Mouse (Mus musculus): ENCODE data around the gene Tbc1d17. TPM values are rescaled to one million over a fixed set of nuclear protein-coding genes. Genes with fewer than 3 reads are reported as not detected.

The Tbc1d17 gene
- polyA plus RNA-seq (2015; fragmentation: Nextera tagmentation; extraction: Ambion mirVana): 108 and 112 TPM in 2 replicates

DNA sequence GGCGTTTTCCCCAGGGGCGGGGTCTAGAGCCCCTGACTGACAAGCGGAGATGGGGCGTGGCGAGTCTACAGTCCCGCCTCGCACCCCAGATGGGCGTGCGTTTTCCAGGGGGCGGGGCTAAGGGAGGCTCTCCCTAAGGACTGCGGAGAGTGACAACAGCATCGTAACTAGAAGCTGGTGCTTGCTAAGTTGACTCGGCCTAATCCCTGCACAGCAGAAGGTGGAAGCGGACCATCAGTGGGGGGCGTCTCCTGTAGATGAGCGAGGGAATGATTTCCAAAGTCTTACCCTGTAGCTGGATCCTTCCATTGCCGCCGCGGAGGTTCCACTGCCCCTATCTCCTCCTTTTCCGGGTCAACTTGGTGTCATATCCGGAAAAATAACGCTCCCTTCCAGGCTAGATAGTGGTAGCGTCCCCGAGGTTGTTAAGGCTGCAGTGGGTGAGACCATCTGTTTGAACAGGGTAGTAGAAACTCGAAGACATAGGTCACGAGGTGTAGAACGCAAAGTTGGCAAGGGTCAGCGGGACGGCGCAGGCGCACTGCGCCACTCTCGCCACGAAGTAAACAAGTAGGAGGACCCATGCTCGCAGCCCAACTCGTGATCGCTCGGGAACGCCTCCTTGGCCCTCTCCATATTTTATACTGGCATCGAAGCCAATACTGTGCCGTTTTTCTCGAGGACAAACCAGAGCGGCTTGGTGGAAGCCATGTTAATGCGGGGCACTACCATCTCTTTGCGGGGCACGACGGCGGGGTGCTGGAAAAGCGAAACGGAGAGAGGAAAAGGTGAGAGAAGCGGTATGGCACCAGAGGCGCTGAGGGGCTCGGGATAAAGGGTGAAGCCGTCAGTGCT lies at the start of gene Tbc1d17, which contains the start of gene Akt1s1:
Tbc1d17 (minus strand) TSS at position 519 of the 855 bp plus-strand sequence.
Akt1s1 (plus strand) TSS at position 431 of the 855 bp plus-strand sequence.
- Histone ChIP-seq H3K4me1 (replicated peaks) (peaks cover 50% of the 10 kb centered on the region), H3K27me3 (no peaks in the 10 kb centered on the region), H3K4me2 (peak within 1 kb of the TSS; percentile 86), H3K4me3 (peak within 1 kb of the TSS; percentile 78), H3K27ac (peak within 1 kb of the TSS; percentile 98), H3K9me3 (no peaks in the 10 kb centered on the region), H3K36me3 (peaks cover 49% of the 10 kb centered on the region), H3K9ac (peak within 1 kb of the TSS; percentile 87)
- ATAC-seq (ENCODE audit: low FRiP score): peak; percentile 87
- WGBS: under 1% methylated on average over 54 of the region's 54 CpGs

DNA sequence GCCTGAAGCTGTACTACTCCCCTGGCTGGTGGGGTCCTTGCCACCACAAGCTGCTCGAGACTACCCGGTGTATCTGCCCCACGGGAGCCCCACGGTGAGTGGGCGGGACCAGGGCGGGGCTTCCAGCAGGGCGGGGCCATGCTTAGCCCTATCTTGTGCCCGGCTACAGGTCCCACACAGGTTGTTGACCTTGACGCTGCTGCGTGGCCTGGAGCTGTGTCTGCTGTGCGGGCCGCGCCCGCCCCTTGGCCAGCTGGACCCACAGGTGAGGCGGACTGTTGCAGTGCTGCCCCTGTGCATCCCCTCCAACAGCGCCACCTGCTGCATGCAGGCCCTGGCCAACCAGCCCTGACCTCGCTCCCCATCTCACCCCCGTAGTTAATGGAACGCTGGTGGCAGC lies 49.7 kb upstream of the Tbc1d17 start:
- Histone ChIP-seq H3K9me3 (no peaks in the 10 kb centered on the region), H3K27ac (peak overlapping the region; percentile 4; the same call in 1 of the 2 replicates), H3K36me3 (peaks cover 49% of the 10 kb centered on the region), H3K9ac (peak overlapping the region; percentile 76; the same call in 1 of the 2 replicates), H3K4me1 (replicated peaks) (peaks cover 53% of the 10 kb centered on the region), H3K4me3 (no peak overlapping the region), H3K27me3 (no peaks in the 10 kb centered on the region), H3K4me2 (peak overlapping the region; percentile 30; the same call in 1 of the 2 replicates)
- no peak for ATAC-seq (ENCODE audit: low FRiP score)
- 39% methylated on average over 19 of the region's 19 CpGs for WGBS

DNA sequence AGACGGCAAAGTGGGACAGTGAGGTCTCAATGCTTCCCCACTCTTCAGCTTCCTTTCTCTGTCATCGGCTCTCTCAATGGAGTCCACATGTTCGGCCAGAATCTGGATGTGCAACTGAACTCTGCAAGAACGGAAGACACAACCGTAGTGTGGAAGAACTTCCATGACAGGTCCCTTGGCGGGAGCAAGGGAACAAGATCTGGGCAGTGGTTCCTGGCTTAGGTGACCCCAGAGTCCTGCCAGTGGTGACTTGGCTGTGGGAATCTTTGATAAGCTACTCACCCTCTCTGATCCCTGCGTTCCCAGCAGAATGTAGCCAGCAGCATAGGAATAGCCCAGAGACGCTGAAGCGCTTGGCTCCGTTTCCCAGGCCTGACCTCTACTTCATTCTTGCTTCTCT lies 47.6 kb upstream of the Tbc1d17 start:
- Histone ChIP-seq H3K9ac (peak overlapping the region; percentile 76), H3K4me3 (peak overlapping the region; percentile 56), H3K27me3 (no peaks in the 10 kb centered on the region), H3K4me1 (replicated peaks) (peaks cover 61% of the 10 kb centered on the region), H3K27ac (peak overlapping the region; percentile 93), H3K4me2 (peak overlapping the region; percentile 80), H3K36me3 (peaks cover 29% of the 10 kb centered on the region), H3K9me3 (no peaks in the 10 kb centered on the region)
- 28% methylated on average over 10 of the region's 10 CpGs for whole genome bisulfite sequencing
- ATAC-seq (ENCODE audit: low FRiP score): no peak

DNA sequence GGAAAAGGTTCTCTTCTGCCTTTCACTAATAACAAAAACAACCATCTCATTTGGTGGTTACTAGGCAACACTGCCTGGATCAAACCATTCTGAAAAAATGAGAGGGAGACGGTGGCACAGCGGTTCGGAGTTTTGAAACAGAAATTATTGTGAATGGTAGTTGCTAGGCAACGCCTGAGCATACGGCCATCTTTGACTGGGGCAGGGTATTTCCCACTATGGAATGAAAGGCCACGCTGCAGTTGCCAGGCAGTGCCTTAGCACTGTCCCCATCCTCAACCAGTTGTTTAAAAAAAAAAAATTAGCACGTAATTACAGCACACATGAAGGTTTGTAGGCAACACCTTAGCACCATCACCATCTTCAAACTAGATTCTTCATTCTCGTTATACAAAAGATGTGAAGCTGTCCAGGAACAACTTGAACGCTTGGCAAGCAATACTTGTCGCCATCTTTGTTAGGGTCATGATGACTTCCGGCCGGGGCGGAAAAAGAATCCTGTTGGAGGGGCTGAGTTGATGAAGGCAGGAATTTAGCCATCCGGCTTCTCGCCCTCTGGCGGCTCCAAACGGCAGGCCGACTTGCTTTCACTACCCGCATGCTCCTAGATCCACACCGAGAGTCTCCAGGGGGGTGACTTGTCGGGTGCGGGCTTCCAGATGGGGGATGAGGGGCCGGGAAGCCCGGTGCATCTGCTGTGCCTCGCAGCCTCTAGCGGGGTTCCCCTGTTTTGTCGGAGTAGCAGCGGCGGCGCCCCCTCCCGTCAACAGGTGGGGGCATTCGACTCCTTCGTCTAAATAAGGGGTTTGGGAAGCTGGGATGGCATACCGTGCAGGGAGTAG lies 46.9 kb upstream of the Tbc1d17 start, which contains the start of gene Fuz:
Fuz (plus strand) TSS at position 487 of the 842 bp plus-strand sequence.
- Histone ChIP-seq H3K4me1 (replicated peaks) (peaks cover 61% of the 10 kb centered on the region), H3K27me3 (no peaks in the 10 kb centered on the region), H3K9me3 (no peaks in the 10 kb centered on the region), H3K4me3 (peak within 1 kb of the TSS; percentile 56), H3K27ac (peak within 1 kb of the TSS; percentile 93), H3K4me2 (peak within 1 kb of the TSS; percentile 80), H3K36me3 (peaks cover 22% of the 10 kb centered on the region), H3K9ac (peak within 1 kb of the TSS; percentile 76)
- under 1% methylated on average over 34 of the region's 34 CpGs for WGBS
- peak; percentile 84 for ATAC-seq (ENCODE audit: low FRiP score)

DNA sequence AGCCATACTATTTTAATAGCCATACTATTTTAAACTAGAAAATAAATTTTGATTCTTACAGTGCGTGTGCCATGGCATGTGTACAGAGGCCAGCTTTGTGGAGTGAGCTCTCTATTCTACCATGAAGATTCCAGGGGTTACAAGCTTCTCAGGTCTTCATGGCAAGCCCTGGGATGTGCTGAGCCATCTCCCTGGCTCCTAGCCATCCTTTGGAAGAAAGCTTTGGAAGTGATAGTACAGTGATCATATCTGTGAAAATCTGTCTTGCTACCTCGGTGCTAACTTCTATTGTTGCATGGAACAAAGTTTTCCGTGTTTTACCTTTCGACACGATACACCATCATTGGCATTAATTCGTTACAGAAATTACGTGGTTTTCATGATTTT lies 46.3 kb upstream of the Tbc1d17 start:
- Histone ChIP-seq H3K4me3 (peak overlapping the region; percentile 56), H3K27ac (peak overlapping the region; percentile 93), H3K9me3 (no peaks in the 10 kb centered on the region), H3K4me2 (peak overlapping the region; percentile 80), H3K4me1 (replicated peaks) (peaks cover 67% of the 10 kb centered on the region), H3K36me3 (peaks cover 16% of the 10 kb centered on the region), H3K27me3 (no peaks in the 10 kb centered on the region), H3K9ac (no peak overlapping the region)
- no peak for ATAC-seq (ENCODE audit: low FRiP score)
- 24% methylated on average over 7 of the region's 7 CpGs for WGBS

DNA sequence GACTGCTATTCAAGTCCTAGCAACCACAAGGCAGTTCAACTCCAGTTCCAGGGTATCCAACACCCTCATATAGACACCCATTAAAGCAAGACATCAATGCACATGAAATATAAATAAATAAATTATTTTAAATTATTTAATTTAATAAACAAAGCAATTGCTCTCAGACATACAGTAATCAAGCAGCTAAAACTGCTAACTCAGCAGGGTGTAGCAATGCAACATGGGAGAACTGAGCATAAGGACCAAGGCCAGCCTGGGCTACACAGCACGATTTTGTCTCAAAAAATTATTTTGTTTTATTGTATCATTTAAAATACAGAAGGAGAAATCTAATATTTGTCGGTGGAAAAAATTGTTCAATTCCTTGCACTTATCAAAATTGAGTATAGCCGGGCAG lies 45.3 kb upstream of the Tbc1d17 start:
- no peak overlapping the region for H3K4me3 ChIP-seq
- no peaks in the 10 kb centered on the region for H3K27me3 ChIP-seq
- H3K27ac ChIP-seq: peak overlapping the region; percentile 93
- 88% methylated on average over 3 of the region's 3 CpGs for WGBS
- no peak overlapping the region for H3K4me2 ChIP-seq
- H3K4me1 ChIP-seq (replicated peaks): peaks cover 75% of the 10 kb centered on the region
- no peaks in the 10 kb centered on the region for H3K9me3 ChIP-seq
- ATAC-seq (ENCODE audit: low FRiP score): no peak
- H3K36me3 ChIP-seq: peaks cover 12% of the 10 kb centered on the region
- no peak overlapping the region for H3K9ac ChIP-seq

DNA sequence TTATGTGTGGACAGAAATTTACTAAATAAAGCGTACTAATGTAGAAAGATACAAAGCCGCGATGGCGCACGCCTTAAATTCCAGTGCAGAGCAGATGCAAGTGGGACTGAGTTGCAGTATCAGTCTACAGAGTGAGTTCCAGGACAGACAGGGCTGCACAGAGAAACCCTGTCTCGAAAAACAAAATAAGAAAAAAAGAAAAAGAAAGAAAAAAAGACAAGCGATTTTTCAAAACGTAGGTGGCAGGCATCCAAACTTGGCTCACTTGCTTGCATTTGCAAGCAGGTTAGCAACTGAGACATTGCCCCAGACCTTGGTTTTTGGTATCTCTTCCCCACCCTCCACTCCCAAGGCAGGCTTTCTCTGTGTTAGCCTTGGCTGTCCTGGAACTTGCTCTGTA lies 44.3 kb upstream of the Tbc1d17 start:
- H3K4me1 ChIP-seq (replicated peaks): peaks cover 78% of the 10 kb centered on the region
- peak overlapping the region; percentile 27 for H3K4me3 ChIP-seq
- ATAC-seq (ENCODE audit: low FRiP score): no peak
- peak overlapping the region; percentile 62 for H3K9ac ChIP-seq
- peaks cover 16% of the 10 kb centered on the region for H3K36me3 ChIP-seq
- WGBS: 15% methylated on average over 8 of the region's 8 CpGs
- H3K27ac ChIP-seq: peak overlapping the region; percentile 90
- H3K4me2 ChIP-seq: peak overlapping the region; percentile 91
- H3K9me3 ChIP-seq: no peaks in the 10 kb centered on the region
- no peaks in the 10 kb centered on the region for H3K27me3 ChIP-seq

DNA sequence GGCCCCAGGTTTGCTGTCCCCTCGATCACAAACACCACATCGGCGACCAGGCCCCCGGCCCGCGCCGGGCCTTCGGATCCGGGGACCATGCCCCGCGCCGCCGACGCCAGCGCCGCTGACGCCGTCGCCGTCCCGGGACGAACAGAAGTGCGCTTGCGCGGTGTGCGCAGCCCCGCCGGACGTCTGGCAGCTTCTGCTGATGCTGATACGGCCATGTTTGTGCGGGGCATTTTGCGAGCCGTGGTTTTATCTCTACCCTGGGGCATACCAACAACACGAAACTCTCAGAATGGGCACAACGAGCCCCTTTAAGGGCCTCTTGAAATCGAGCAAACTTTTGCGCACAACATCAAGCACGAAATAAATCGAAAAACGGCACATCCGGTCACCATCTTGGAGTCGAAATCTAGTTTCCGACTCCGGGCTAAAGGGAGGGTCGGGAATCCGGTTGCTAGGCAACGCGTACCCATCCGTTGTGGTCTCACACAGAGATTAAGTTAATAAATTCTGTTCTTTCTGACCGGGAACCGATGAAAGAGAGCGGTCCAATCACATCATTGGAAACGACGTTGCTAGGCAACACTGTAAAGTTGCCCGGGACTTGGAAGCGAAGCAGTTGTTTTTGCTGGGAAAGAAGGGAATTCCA lies 43.5 kb upstream of the Tbc1d17 start, which contains the start of gene Med25:
Med25 (minus strand) TSS at position 437 of the 646 bp plus-strand sequence.
- ATAC-seq (ENCODE audit: low FRiP score): peak; percentile 71
- H3K4me2 ChIP-seq: peak within 1 kb of the TSS; percentile 91
- no peaks in the 10 kb centered on the region for H3K27me3 ChIP-seq
- no peaks in the 10 kb centered on the region for H3K9me3 ChIP-seq
- under 1% methylated on average over 56 of the region's 56 CpGs for WGBS
- peaks cover 76% of the 10 kb centered on the region for H3K4me1 ChIP-seq (replicated peaks)
- H3K9ac ChIP-seq: peak within 1 kb of the TSS; percentile 95
- H3K36me3 ChIP-seq: peaks cover 19% of the 10 kb centered on the region
- peak within 1 kb of the TSS; percentile 99 for H3K27ac ChIP-seq
- H3K4me3 ChIP-seq: peak within 1 kb of the TSS; percentile 90

DNA sequence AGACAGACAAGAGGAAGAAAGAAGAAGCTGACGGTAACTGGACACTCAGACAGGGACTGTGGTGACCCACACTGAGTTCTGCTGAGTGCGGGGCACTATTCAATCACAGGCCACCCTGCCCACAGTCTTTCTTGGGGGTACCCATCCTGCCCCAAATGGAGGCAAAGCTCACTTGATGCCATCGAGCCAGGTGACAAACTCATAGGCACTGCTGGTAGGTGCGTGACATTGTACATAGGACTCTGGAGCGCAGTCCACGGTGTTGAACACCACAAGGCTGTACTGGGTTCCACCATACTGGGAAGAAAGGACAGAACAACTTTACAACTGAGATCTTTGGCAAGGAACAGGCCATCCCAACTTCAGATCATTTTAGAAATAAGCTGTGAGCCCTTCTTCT lies 42.7 kb upstream of the Tbc1d17 start:
- H3K4me3 ChIP-seq: peak overlapping the region; percentile 90
- H3K9me3 ChIP-seq: no peaks in the 10 kb centered on the region
- peaks cover 27% of the 10 kb centered on the region for H3K36me3 ChIP-seq
- H3K27ac ChIP-seq: peak overlapping the region; percentile 99
- 15% methylated on average over 6 of the region's 6 CpGs for WGBS
- peak overlapping the region; percentile 91 for H3K4me2 ChIP-seq
- no peak for ATAC-seq (ENCODE audit: low FRiP score)
- H3K27me3 ChIP-seq: no peaks in the 10 kb centered on the region
- peaks cover 76% of the 10 kb centered on the region for H3K4me1 ChIP-seq (replicated peaks)
- H3K9ac ChIP-seq: peak overlapping the region; percentile 95

DNA sequence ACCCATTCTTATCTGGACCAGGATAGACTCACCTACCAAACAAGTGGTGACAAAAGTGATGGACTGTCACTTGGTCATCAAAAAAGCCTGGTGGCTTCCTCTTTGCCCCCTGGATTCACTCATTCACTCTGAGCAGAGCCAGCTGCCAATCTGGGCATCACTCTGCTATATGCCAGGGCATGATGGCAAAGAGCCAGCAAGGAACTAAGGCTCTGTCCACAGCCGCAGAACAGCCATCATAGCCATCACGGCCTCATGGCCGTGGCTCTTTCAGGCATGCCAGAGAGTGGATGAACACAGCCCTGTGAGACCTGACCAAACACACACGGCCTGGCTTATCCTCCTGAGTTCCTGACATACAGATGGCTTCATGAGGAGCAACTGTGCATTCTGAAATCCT lies 41.9 kb upstream of the Tbc1d17 start:
- Histone ChIP-seq H3K9me3 (no peaks in the 10 kb centered on the region), H3K36me3 (peaks cover 33% of the 10 kb centered on the region), H3K4me2 (peak overlapping the region; percentile 91), H3K4me3 (peak overlapping the region; percentile 90), H3K4me1 (replicated peaks) (peaks cover 71% of the 10 kb centered on the region), H3K27ac (peak overlapping the region; percentile 99; the same call in 1 of the 2 replicates), H3K27me3 (no peaks in the 10 kb centered on the region), H3K9ac (peak overlapping the region; percentile 95)
- no peak for ATAC-seq (ENCODE audit: low FRiP score)
- WGBS: 49% methylated on average over 4 of the region's 4 CpGs

DNA sequence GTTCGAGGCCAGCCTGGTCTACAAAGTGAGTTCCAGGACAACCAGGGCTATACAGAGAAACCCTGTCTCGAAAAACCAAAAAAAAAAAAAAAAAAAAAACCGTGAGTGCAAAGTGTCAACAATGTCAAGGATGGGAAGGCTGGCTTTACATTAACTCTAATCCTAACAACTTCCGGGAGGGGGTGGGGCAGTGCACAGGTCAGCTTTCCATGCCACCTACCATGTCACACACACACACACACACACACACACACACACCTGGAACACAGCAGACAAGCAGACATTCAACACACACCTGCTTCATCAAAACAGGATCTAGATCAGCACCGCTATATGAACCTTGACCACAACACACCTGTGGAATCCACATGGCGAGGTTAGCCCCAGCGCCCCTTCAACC lies 41.3 kb upstream of the Tbc1d17 start:
- Histone ChIP-seq H3K36me3 (peaks cover 39% of the 10 kb centered on the region), H3K4me1 (replicated peaks) (peaks cover 70% of the 10 kb centered on the region), H3K27me3 (no peaks in the 10 kb centered on the region), H3K27ac (0 out of 2 replicates have a peak overlapping the region, but pooled peaks have one; percentile 99), H3K9me3 (no peaks in the 10 kb centered on the region), H3K9ac (peak overlapping the region; percentile 95), H3K4me3 (peak overlapping the region; percentile 90), H3K4me2 (peak overlapping the region; percentile 91)
- 77% methylated on average over 7 of the region's 7 CpGs for WGBS
- no peak for ATAC-seq (ENCODE audit: low FRiP score)
